Mouse (Mus musculus): ENCODE data around the gene Inpp5f. TPM values are rescaled to one million over a fixed set of nuclear protein-coding genes. Genes with fewer than 3 reads are reported as not detected.

Inpp5f gene
- total and polyA plus RNA-seq, 3 experiments, result 9.5 to 14.3 TPM; not detected in 1

GRCm38 (mm10) chr7:128596274-128596673 lies 14.9 kb upstream of the Inpp5f start:
- DNase-seq (ENCODE audit: low read depth, low spot score), result peak; percentile 50
- no peaks in the 10 kb centered on the region for H3K27me3 ChIP-seq (ENCODE audit: control insufficient read depth in 1 of 2, insufficient read depth in 2 of 2, low read length in 2 of 2)
- TF ChIP-seq TAL1 (IDR thresholded peaks at IDR 0.05; ENCODE audit: low read length) (no peak), SMC3 (IDR thresholded peaks at IDR 0.05; ENCODE audit: low read depth, low read length) (no peak), MYB (IDR thresholded peaks at IDR 0.05; ENCODE audit: low read depth, low read length) (no peak), UBTF (IDR thresholded peaks at IDR 0.05; ENCODE audit: borderline replicate concordance, insufficient read depth, low read depth, low read length) (no peak), RCOR1 (IDR thresholded peaks at IDR 0.05; ENCODE audit: low read depth, low read length) (no peak), MYC (IDR thresholded peaks at IDR 0.05; ENCODE audit: low read depth, low read length) (no peak), CHD1 (IDR thresholded peaks at IDR 0.05; ENCODE audit: low read depth, low read length) (0 out of 2 replicates have a peak, but pooled peaks have one; percentile 7), NRF1 (IDR thresholded peaks at IDR 0.05; ENCODE audit: insufficient read depth, low read depth, low read length, poor library complexity, severe bottlenecking) (no peak), EP300 (IDR thresholded peaks at IDR 0.05; ENCODE audit: low read depth in 1 of 2, low read length in 2 of 2) (no peak), MAFK (IDR thresholded peaks at IDR 0.05; ENCODE audit: borderline replicate concordance, low read depth, low read length) (no peak), ZKSCAN1 (IDR thresholded peaks at IDR 0.05; ENCODE audit: low read depth, low read length) (no peak), ZMIZ1 (IDR thresholded peaks at IDR 0.05; ENCODE audit: low read depth, low read length) (0 out of 2 replicates have a peak, but pooled peaks have one; percentile 41), MAX (IDR thresholded peaks at IDR 0.05; ENCODE audit: low read length) (no peak), MAZ (IDR thresholded peaks at IDR 0.05; ENCODE audit: low read depth, low read length) (0 out of 2 replicates have a peak, but pooled peaks have one; percentile 58), POLR2AphosphoS2 (IDR thresholded peaks at IDR 0.05; ENCODE audit: low read length) (peak; percentile 89; the same call in 1 of the 2 replicates), CTCF (IDR thresholded peaks at IDR 0.05 in 2 of 3, conservative IDR thresholded peaks at IDR 0.05 in 1 of 3; ENCODE audit: control insufficient read depth in 1 of 3, insufficient read depth in 1 of 3, low read depth in 2 of 3, low read length in 3 of 3, poor library complexity in 1 of 3, severe bottlenecking in 1 of 3) (no peak), E2F4 (IDR thresholded peaks at IDR 0.05; ENCODE audit: borderline replicate concordance, low read depth, low read length) (no peak), ZC3H11A (IDR thresholded peaks at IDR 0.05; ENCODE audit: low read depth, low read length) (no peak), USF2 (IDR thresholded peaks at IDR 0.05; ENCODE audit: borderline replicate concordance in 1 of 2, insufficient read depth in 1 of 2, low read depth in 1 of 2, low read length in 2 of 2) (no peak), HCFC1 (IDR thresholded peaks at IDR 0.05; ENCODE audit: low read depth, low read length) (0 out of 2 replicates have a peak, but pooled peaks have one; percentile 45), NELFE (IDR thresholded peaks at IDR 0.05; ENCODE audit: low read depth, low read length) (no peak), JUND (IDR thresholded peaks at IDR 0.05; ENCODE audit: low read depth, low read length) (no peak), POLR2AphosphoS5 (IDR thresholded peaks at IDR 0.05; ENCODE audit: borderline replicate concordance, low read depth, low read length) (0 out of 2 replicates have a peak, but pooled peaks have one; percentile 36), TCF12 (IDR thresholded peaks at IDR 0.05; ENCODE audit: low read depth, low read length) (no peak), POLR2A (IDR thresholded peaks at IDR 0.05; ENCODE audit: control insufficient read depth in 1 of 2, insufficient read depth in 1 of 2, low read depth in 1 of 2, low read length in 2 of 2, poor library complexity in 1 of 2) (peak in 1 of 2 experiments; percentile 41; a peak in 2 of 4 replicates), RAD21 (IDR thresholded peaks at IDR 0.05; ENCODE audit: low read depth, low read length) (no peak), GABPA (IDR thresholded peaks at IDR 0.05; ENCODE audit: low read depth, low read length) (no peak), ETS1 (IDR thresholded peaks at IDR 0.05; ENCODE audit: low read depth, low read length) (no peak), KAT2A (conservative IDR thresholded peaks at IDR 0.05; ENCODE audit: low read depth, low read length) (no peak), MEF2A (IDR thresholded peaks at IDR 0.05; ENCODE audit: extremely low read depth, insufficient replicate concordance, low read depth, low read length, poor library complexity, severe bottlenecking) (no peak), MXI1 (IDR thresholded peaks at IDR 0.05; ENCODE audit: low read depth, low read length) (no peak), SIN3A (IDR thresholded peaks at IDR 0.05; ENCODE audit: low read length) (no peak), ELF1 (IDR thresholded peaks at IDR 0.05; ENCODE audit: low read depth, low read length) (no peak), ZNF384 (IDR thresholded peaks at IDR 0.05; ENCODE audit: low read depth, low read length) (no peak), TBP (IDR thresholded peaks at IDR 0.05; ENCODE audit: low read depth, low read length) (no peak), BHLHE40 (IDR thresholded peaks at IDR 0.05; ENCODE audit: borderline replicate concordance, low read depth, low read length) (no peak), GATA1 (IDR thresholded peaks at IDR 0.05; ENCODE audit: low read depth, low read length) (no peak), CHD2 (IDR thresholded peaks at IDR 0.05; ENCODE audit: low read length) (no peak)

More at GRCm38 (mm10) chr7:128596274-128596673, 14.9 kb upstream of the Inpp5f start:
- H3K9ac ChIP-seq (ENCODE audit: control insufficient read depth, low read depth, low read length, poor library complexity, severe bottlenecking), result no peak overlapping the region
- no peak overlapping the region for H3K4me3 ChIP-seq (ENCODE audit: control insufficient read depth in 1 of 2, insufficient read depth in 1 of 2, low read depth in 2 of 2, low read length in 2 of 2)
- H3K79me2 ChIP-seq (ENCODE audit: control insufficient read depth, insufficient read depth, low read length, poor library complexity), result no peaks in the 10 kb centered on the region
- H3K4me1 ChIP-seq (ENCODE audit: control insufficient read depth in 1 of 2, insufficient read depth in 2 of 2, low read length in 2 of 2), result no peaks in the 10 kb centered on the region
- no peaks in the 10 kb centered on the region for H3K9me3 ChIP-seq (replicated peaks; ENCODE audit: insufficient read depth, low read length)
- H3K27ac ChIP-seq (ENCODE audit: control insufficient read depth, low read depth, low read length), result no peak overlapping the region
- H3K36me3 ChIP-seq (ENCODE audit: control insufficient read depth in 1 of 2, insufficient read depth in 2 of 2, low read length in 2 of 2), result peaks cover 0 to 7% of the 10 kb centered on the region in 2 experiments; a peak in 2 of 4 replicates
